Mouse (Mus musculus): ENCODE measurements around the gene Ccnyl1. TPM values are rescaled to one million over a fixed set of nuclear protein-coding genes. Genes with fewer than 3 reads are reported as not detected.

Ccnyl1 gene
- polyA plus RNA-seq, 1 experiment from 2014 or later = 5.0 TPM

GRCm38 (mm10) chr1:64734771-64735750 is 44.8 kb downstream of the Ccnyl1 start:
- ATAC-seq (ENCODE audit: low FRiP score) = 0 out of 2 replicates have a peak, but pooled peaks have one; percentile 6
- Histone ChIP-seq H3K4me1 (replicated peaks) (peaks cover 51% of the 10 kb centered on the region), H3K9ac (peak overlapping the region; percentile 56), H3K36me3 (no peaks in the 10 kb centered on the region), H3K4me3 (peak overlapping the region; percentile 62), H3K4me2 (peak overlapping the region; percentile 98), H3K27ac (no peak overlapping the region), H3K9me3 (no peaks in the 10 kb centered on the region), H3K27me3 (peaks cover 82% of the 10 kb centered on the region)
- WGBS = 43% methylated on average over 58 of the region's 58 CpGs

GRCm38 (mm10) chr1:64735781-64736680 is 45.8 kb downstream of the Ccnyl1 start:
- Histone ChIP-seq H3K27ac (no peak overlapping the region), H3K27me3 (peaks cover 81% of the 10 kb centered on the region)
- WGBS = 11% methylated on average over 75 of the region's 75 CpGs

GRCm38 (mm10) chr1:64736681-64737501 is 46.6 kb downstream of the Ccnyl1 start:
- no peaks in the 10 kb centered on the region for H3K9me3 ChIP-seq
- peak overlapping the region; percentile 68 for H3K9ac ChIP-seq
- peak overlapping the region; percentile 62 for H3K4me3 ChIP-seq
- ATAC-seq (ENCODE audit: low FRiP score) = no peak
- no peaks in the 10 kb centered on the region for H3K36me3 ChIP-seq
- H3K27me3 ChIP-seq = peaks cover 80% of the 10 kb centered on the region
- H3K4me1 ChIP-seq (replicated peaks) = peaks cover 51% of the 10 kb centered on the region
- H3K4me2 ChIP-seq = peak overlapping the region; percentile 98
- under 1% methylated on average over 48 of the region's 56 CpGs for WGBS
- H3K27ac ChIP-seq = no peak overlapping the region

More at GRCm38 (mm10) chr1:64735781-64736680, 45.8 kb downstream of the Ccnyl1 start:
- Histone ChIP-seq H3K4me1 (replicated peaks) (peaks cover 51% of the 10 kb centered on the region), H3K4me3 (peak overlapping the region; percentile 62), H3K36me3 (no peaks in the 10 kb centered on the region), H3K4me2 (peak overlapping the region; percentile 98), H3K9me3 (no peaks in the 10 kb centered on the region), H3K9ac (peak overlapping the region; percentile 46)
- ATAC-seq (ENCODE audit: low FRiP score) = peak; percentile 29; the same call in 1 of the 2 replicates

- H3K27me3 ChIP-seq = peaks cover 73% of the 10 kb centered on the region
- H3K27ac ChIP-seq = no peak within 1 kb of the TSS
- peak within 1 kb of the TSS; percentile 98 for H3K4me2 ChIP-seq
- peak within 1 kb of the TSS; percentile 68 for H3K9ac ChIP-seq
- H3K4me3 ChIP-seq = peak within 1 kb of the TSS; percentile 62
- ATAC-seq (ENCODE audit: low FRiP score) = peak; percentile 84
- peaks cover 51% of the 10 kb centered on the region for H3K4me1 ChIP-seq (replicated peaks)
- no peaks in the 10 kb centered on the region for H3K36me3 ChIP-seq
- WGBS = 1% methylated on average over 33 of the region's 73 CpGs
- no peaks in the 10 kb centered on the region for H3K9me3 ChIP-seq
These were observed 47.4 kb downstream of the Ccnyl1 start, which contains the start of gene Fzd5 for GRCm38 (mm10) chr1:64737502-64738179. TSS of gene Fzd5 (minus strand) at chr1:64737751.

- peak overlapping the region; percentile 62 for H3K4me3 ChIP-seq
- ATAC-seq (ENCODE audit: low FRiP score) = peak; percentile 3; the same call in 1 of the 2 replicates
- peaks cover 50% of the 10 kb centered on the region for H3K4me1 ChIP-seq (replicated peaks)
- no peaks in the 10 kb centered on the region for H3K36me3 ChIP-seq
- peaks cover 67% of the 10 kb centered on the region for H3K27me3 ChIP-seq
- H3K27ac ChIP-seq = no peak overlapping the region
- 0 out of 2 replicates have a peak overlapping the region, but pooled peaks have one; percentile 68 for H3K9ac ChIP-seq
- under 1% methylated on average over 11 of the region's 11 CpGs for WGBS
- no peaks in the 10 kb centered on the region for H3K9me3 ChIP-seq
- peak overlapping the region; percentile 98 for H3K4me2 ChIP-seq
These were observed 47.9 kb downstream of the Ccnyl1 start for GRCm38 (mm10) chr1:64738180-64738555.

- Histone ChIP-seq H3K27me3 (peaks cover 62% of the 10 kb centered on the region), H3K9ac (no peak overlapping the region), H3K4me1 (replicated peaks) (peaks cover 46% of the 10 kb centered on the region), H3K27ac (no peak overlapping the region), H3K4me2 (peak overlapping the region; percentile 98), H3K36me3 (no peaks in the 10 kb centered on the region), H3K9me3 (no peaks in the 10 kb centered on the region), H3K4me3 (peak overlapping the region; percentile 62)
- WGBS = under 1% methylated on average over 14 of the region's 14 CpGs
- no peak for ATAC-seq (ENCODE audit: low FRiP score)
These were observed 48.4 kb downstream of the Ccnyl1 start for GRCm38 (mm10) chr1:64738661-64739082.

GRCm38 (mm10) chr1:64742741-64743408 is 52.6 kb downstream of the Ccnyl1 start:
- no peak overlapping the region for H3K9ac ChIP-seq
- 92% methylated on average over 18 of the region's 18 CpGs for WGBS
- ATAC-seq (ENCODE audit: low FRiP score) = no peak
- peaks cover 10% of the 10 kb centered on the region for H3K4me1 ChIP-seq (replicated peaks)
- no peaks in the 10 kb centered on the region for H3K36me3 ChIP-seq
- H3K4me3 ChIP-seq = no peak overlapping the region
- H3K27me3 ChIP-seq = peaks cover 26% of the 10 kb centered on the region
- no peak overlapping the region for H3K4me2 ChIP-seq
- no peaks in the 10 kb centered on the region for H3K9me3 ChIP-seq
- no peak overlapping the region for H3K27ac ChIP-seq

GRCm38 (mm10) chr1:64744616-64745015 is 54.4 kb downstream of the Ccnyl1 start:
- no peaks in the 10 kb centered on the region for H3K9me3 ChIP-seq
- H3K36me3 ChIP-seq = no peaks in the 10 kb centered on the region
- ATAC-seq (ENCODE audit: low FRiP score) = no peak
- no peak overlapping the region for H3K4me3 ChIP-seq
- no peak overlapping the region for H3K9ac ChIP-seq
- H3K27ac ChIP-seq = no peak overlapping the region
- H3K27me3 ChIP-seq = peaks cover 9% of the 10 kb centered on the region
- H3K4me2 ChIP-seq = no peak overlapping the region
- H3K4me1 ChIP-seq (replicated peaks) = no peaks in the 10 kb centered on the region

GRCm38 (mm10) chr1:64753109-64753508 is 62.9 kb downstream of the Ccnyl1 start:
- H3K27ac ChIP-seq = no peak overlapping the region
- no peak overlapping the region for H3K4me2 ChIP-seq
- no peak overlapping the region for H3K9ac ChIP-seq
- H3K27me3 ChIP-seq = no peaks in the 10 kb centered on the region
- no peak for ATAC-seq (ENCODE audit: low FRiP score)
- 89% methylated on average over 8 of the region's 8 CpGs for WGBS
- H3K4me1 ChIP-seq (replicated peaks) = no peaks in the 10 kb centered on the region
- H3K9me3 ChIP-seq = no peaks in the 10 kb centered on the region
- H3K4me3 ChIP-seq = no peak overlapping the region
- no peaks in the 10 kb centered on the region for H3K36me3 ChIP-seq

- H3K4me1 ChIP-seq (replicated peaks) = no peaks in the 10 kb centered on the region
- no peak overlapping the region for H3K9ac ChIP-seq
- H3K27me3 ChIP-seq = no peaks in the 10 kb centered on the region
- H3K4me2 ChIP-seq = no peak overlapping the region
- 78% methylated on average over 7 of the region's 7 CpGs for WGBS
- no peaks in the 10 kb centered on the region for H3K9me3 ChIP-seq
- ATAC-seq (ENCODE audit: low FRiP score) = no peak
- H3K36me3 ChIP-seq = no peaks in the 10 kb centered on the region
- no peak overlapping the region for H3K27ac ChIP-seq
- H3K4me3 ChIP-seq = no peak overlapping the region
These were observed 63.4 kb downstream of the Ccnyl1 start for GRCm38 (mm10) chr1:64753668-64754067.

All from hindbrain, embryonic 13.5 days (tissue).